ENCODE assay signal across 23 mouse cellular contexts in the genomic region with DNA sequence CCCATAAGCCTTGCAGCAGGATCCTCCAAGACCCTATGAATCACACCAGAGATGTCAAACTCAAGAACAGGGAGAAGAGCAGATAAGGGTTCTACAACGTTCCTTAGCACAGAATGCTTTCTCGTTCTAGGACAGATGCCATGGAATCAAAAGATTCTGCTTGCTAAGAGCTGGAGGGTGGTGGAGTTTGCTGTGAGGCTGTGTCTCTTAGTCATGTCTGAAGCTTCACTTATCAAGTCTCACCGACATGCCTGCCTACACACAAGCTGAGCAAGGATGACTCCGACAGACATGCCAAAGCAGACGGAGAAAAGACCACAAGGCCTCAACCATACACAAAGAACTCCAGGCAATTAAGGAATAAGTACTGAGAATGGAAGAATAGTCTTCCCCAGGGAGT. TPM values are rescaled to one million over a fixed set of nuclear protein-coding genes. Genes with fewer than 3 reads are reported as not detected.
DNase-seq lines count a peak whose midpoint lies in the region; ATAC-seq lines count a peak whose summit lies in the region.
"Had no signal": no experiment of that assay in that cellular context is flagged by ENCODE, and none has a peak within 500 bp of the region (broad histone marks: within the 10 kb centered on the region; RNA-seq: fewer than 3 reads in every experiment).

No protein-coding gene starts in this region.

- no peak for DNase-seq in frontal cortex, postnatal 10 days (ENCODE audit: low spot score in 2 of 2)
- peak; percentile 42 to 50 for DNase-seq in layer of hippocampus, adult 8-10 months (ENCODE audit: low spot score in 2 of 2)
- DNase-seq in layer of hippocampus, postnatal 25 days (ENCODE audit: extremely low spot score in 1 of 2, low spot score in 1 of 2): no peak
- peak; percentile 59 to 64 for DNase-seq in right cerebral cortex, postnatal 36 days (ENCODE audit: low spot score in 2 of 2)
- DNase-seq in right cerebral cortex, postnatal 14 days: no peak
- DNase-seq in urinary bladder, postnatal 4 days (ENCODE audit: low spot score in 2 of 2): no peak
- no peak for DNase-seq in ovary, postnatal 14 days (ENCODE audit: low spot score)
- DNase-seq: adrenal gland, adult 2 months; adrenal gland, postnatal 36 days; cerebellum, adult 2 months; cerebellum, postnatal 14 days; gastrocnemius, postnatal 14 days; heart, postnatal 14 days; kidney, adult 18-20 months; kidney, postnatal 36 days; spleen, adult 18-20 months; thymus, adult 18-20 months; thymus, postnatal 25 days had no signal

- ATAC-seq in frontal cortex, adult (ENCODE audit: low TSS enrichment): peak; percentile 81
- ATAC-seq: activated CD4-positive, CD25-positive, alpha-beta regulatory T cell, adult 4 months; forebrain, embryonic 14.5 days; inflammation-experienced regulatory T-cells, adult 6 months; midbrain, embryonic 15.5 days had no signal

RNA-seq across cellular contexts. Expression of a gene that starts 27.4 kb away (rescaled TPM):
- 100 to 1,000 TPM; 160 to 184 (median 174) TPM for total RNA-seq in layer of hippocampus, adult 8-10 months (2022)
- total RNA-seq in layer of hippocampus, postnatal 25 days (2021): 100 to 1,000 TPM; 164 to 180 TPM

Comparison
In these comparisons a context has a peak if more than half of its experiments do, and no peak if none do; other contexts are left out.
1. DNase-seq: peak in layer of hippocampus, adult 8-10 months (2 of 2) and right cerebral cortex, postnatal 36 days (2 of 2); none in frontal cortex, postnatal 10 days (0 of 2), layer of hippocampus, postnatal 25 days (0 of 2), right cerebral cortex, postnatal 14 days (single experiment), urinary bladder, postnatal 4 days (0 of 2) and ovary, postnatal 14 days (single experiment).